Mouse (Mus musculus) hindbrain, embryonic 14.5 days (tissue): Measurements from ENCODE around the gene 4931428F04Rik. TPM values are rescaled to one million over a fixed set of nuclear protein-coding genes. Genes with fewer than 3 reads are reported as not detected.
A peak's percentile ranks its signal among the peaks of the same experiment; 100 is the strongest.

Source experiments
- ATAC-seq: fragments of 200-750 bp; cut with Nextera tagmentation; 2 replicates; pipeline ENCODE4 v1.8.0; 2017; ENCODE audit warnings: moderate number of reproducible peaks, mild to moderate bottlenecking, moderate TSS enrichment, moderate library complexity; ENCODE audit not compliant: low FRiP score
- DNase-seq: peaks from one replicate; pipeline ENCODE4 v3.0.0-alpha.2; 2015; ENCODE audit warnings: low spot score
- H3K27ac ChIP-seq: fragments of 300-500 bp; sonication (generic); 2 replicates; pipeline ENCODE4 v1.5.1; 2014; ENCODE audit warnings: mild to moderate bottlenecking, moderate library complexity
- H3K27me3 ChIP-seq: fragments of 300-500 bp; sonication (generic); 2 replicates; pipeline ENCODE4 v1.6.1; 2014; ENCODE audit warnings: mild to moderate bottlenecking, low read length, mixed read lengths; ENCODE audit not compliant: control insufficient read depth, insufficient read depth
- H3K36me3 ChIP-seq: fragments of 300-500 bp; sonication (generic); replicated peaks from 2 replicates; pipeline ENCODE4 v1.6.1; 2014; ENCODE audit not compliant: control insufficient read depth, insufficient read depth
- H3K4me1 ChIP-seq: fragments of 300-500 bp; sonication (generic); replicated peaks from 2 replicates; pipeline ENCODE4 v1.6.1; 2014; ENCODE audit warnings: antibody characterized with exemption, low read length, mixed read lengths; ENCODE audit not compliant: control insufficient read depth, insufficient read depth
- H3K4me2 ChIP-seq: fragments of 300-500 bp; sonication (generic); replicated peaks from 2 replicates; pipeline ENCODE4 v1.6.1; 2014; ENCODE audit warnings: mild to moderate bottlenecking, moderate library complexity
- H3K4me3 ChIP-seq: fragments of 300-500 bp; sonication (generic); replicated peaks from 2 replicates; pipeline ENCODE4 v1.5.1; 2014; ENCODE audit warnings: mild to moderate bottlenecking, low read length
- H3K9ac ChIP-seq: fragments of 300-500 bp; sonication (generic); 2 replicates; pipeline ENCODE4 v1.6.1; 2014
- H3K9me3 ChIP-seq: fragments of 300-500 bp; sonication (generic); 2 replicates; pipeline ENCODE4 v1.6.1; 2016; ENCODE audit warnings: low read length; ENCODE audit not compliant: control insufficient read depth
- WGBS: fragments of 180-500 bp; shearing (Covaris S2); extraction: QIAGEN DNeasy Blood & Tissue Kit; methylation state at CpG from one replicate; pipeline ENCODE4 v1.1.7; 2014; 5-methylcytosine and 5-hydroxymethylcytosine counted together
- polyA plus RNA-seq: library from polyadenylated mRNA; unstranded; fragments of >200 nt; fragmentation: Nextera tagmentation; extraction: Ambion mirVana; gene quantifications from 2 replicates; pipeline ENCODE4 v1.2.1, GENCODE M21; 2014

Gene 4931428F04Rik
- polyA plus RNA-seq, 1 experiment from 2014 or later, result 101 TPM

GRCm38 (mm10) chr8:105269075-105269458 is 20.6 kb downstream of the 4931428F04Rik start:
- ATAC-seq (peak; percentile 26), DNase-seq (no peak)
- Histone ChIP-seq H3K4me2 (peak overlapping the region; percentile 58), H3K4me1 (peaks cover 25% of the 10 kb centered on the region), H3K4me3 (peak overlapping the region; percentile 41), H3K36me3 (no peaks in the 10 kb centered on the region), H3K27ac (no peak overlapping the region), H3K27me3 (peaks cover 91% of the 10 kb centered on the region), H3K9ac (peak overlapping the region; percentile 49), H3K9me3 (no peaks in the 10 kb centered on the region)
- WGBS, result 1% methylated on average over 10 of the region's 10 CpGs

DNA sequence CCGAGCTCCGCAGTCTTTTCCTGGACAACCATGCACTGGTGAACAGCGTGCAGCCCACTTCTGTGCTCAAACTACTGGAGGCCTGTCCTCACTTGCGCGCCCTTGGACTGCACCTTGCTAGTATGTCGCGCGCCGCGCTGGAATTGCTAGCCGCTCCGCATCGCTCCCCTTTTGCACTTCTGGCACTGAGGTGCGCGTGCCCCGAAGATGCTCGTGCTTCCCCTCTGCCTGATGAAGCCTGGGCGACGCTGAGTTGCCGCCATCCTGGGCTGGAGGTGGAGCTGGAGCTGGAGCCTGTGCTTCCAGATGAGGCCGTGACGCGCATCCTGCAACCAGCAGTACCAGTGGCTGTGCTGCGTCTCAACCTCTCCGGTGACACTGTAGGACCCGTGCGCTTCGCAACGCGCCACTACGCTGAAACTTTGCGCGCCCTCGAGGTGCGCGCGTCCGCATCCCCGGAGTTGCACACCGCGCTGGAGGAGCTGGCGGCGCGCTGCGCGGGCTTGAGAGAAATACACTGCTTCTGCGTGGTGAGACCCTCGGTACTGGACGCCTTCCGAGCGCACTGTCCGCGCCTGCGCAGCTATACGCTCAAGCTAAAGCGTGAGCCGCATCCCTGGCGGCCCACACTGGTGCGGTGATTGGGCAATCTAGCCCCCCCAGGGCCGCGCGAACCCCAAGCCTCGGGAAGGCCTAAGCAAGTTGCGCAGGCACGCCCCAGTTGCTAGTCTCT is 21.2 kb downstream of the 4931428F04Rik start:
- H3K4me3 ChIP-seq, result peak overlapping the region; percentile 41
- DNase-seq (peak; percentile 93), ATAC-seq (peak; percentile 91)
- no peak overlapping the region for H3K27ac ChIP-seq
- no peaks in the 10 kb centered on the region for H3K36me3 ChIP-seq
- peaks cover 25% of the 10 kb centered on the region for H3K4me1 ChIP-seq
- H3K4me2 ChIP-seq, result peak overlapping the region; percentile 58
- peaks cover 91% of the 10 kb centered on the region for H3K27me3 ChIP-seq
- H3K9me3 ChIP-seq, result no peaks in the 10 kb centered on the region
- H3K9ac ChIP-seq, result peak overlapping the region; percentile 49
- WGBS, result 0% methylated on average over 65 of the region's 65 CpGs

- Histone ChIP-seq H3K27ac (no peak overlapping the region), H3K36me3 (no peaks in the 10 kb centered on the region), H3K27me3 (peaks cover 88% of the 10 kb centered on the region), H3K9ac (no peak overlapping the region), H3K4me3 (no peak overlapping the region), H3K9me3 (no peaks in the 10 kb centered on the region), H3K4me2 (no peak overlapping the region), H3K4me1 (peaks cover 25% of the 10 kb centered on the region)
- ATAC-seq (no peak), DNase-seq (no peak)
- 11% methylated on average over 13 of the region's 13 CpGs for WGBS
Measured at GRCm38 (mm10) chr8:105266775-105267174, 22.9 kb downstream of the 4931428F04Rik start.

DNA sequence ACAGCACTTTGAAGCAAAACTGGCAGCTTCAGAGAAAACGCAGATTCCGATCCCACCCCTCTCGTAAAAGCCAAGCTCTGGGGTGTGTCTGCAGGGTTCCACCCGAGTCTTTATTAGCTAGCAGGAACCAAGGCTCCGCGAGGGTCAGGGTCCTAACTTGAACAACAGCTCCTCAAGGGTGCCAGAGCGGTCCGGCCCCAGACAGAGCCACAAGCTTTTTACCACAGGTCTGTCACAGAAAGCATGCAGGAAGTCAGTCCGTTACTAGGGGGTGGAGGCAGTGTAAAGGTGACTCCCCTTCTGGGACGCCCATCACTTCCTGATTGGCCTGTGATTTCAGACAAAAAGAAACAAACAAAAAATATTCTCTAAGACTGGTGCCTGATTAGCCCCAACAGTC is 24.5 kb downstream of the 4931428F04Rik start:
- peaks cover 19% of the 10 kb centered on the region for H3K4me1 ChIP-seq
- ATAC-seq (no peak), DNase-seq (no peak)
- H3K4me3 ChIP-seq, result peak overlapping the region; percentile 42
- no peak overlapping the region for H3K27ac ChIP-seq
- H3K27me3 ChIP-seq, result peaks cover 88% of the 10 kb centered on the region
- peak overlapping the region; percentile 76 for H3K4me2 ChIP-seq
- H3K36me3 ChIP-seq, result no peaks in the 10 kb centered on the region
- H3K9ac ChIP-seq, result no peak overlapping the region
- 14% methylated on average over 10 of the region's 10 CpGs for WGBS
- no peaks in the 10 kb centered on the region for H3K9me3 ChIP-seq

GRCm38 (mm10) chr8:105264024-105264982 is 25.4 kb downstream of the 4931428F04Rik start, which contains the start of the genes Tradd and Fbxl8:
Tradd (minus strand) TSS chr8:105264609.
Fbxl8 (plus strand) TSS chr8:105264648.
- H3K36me3 ChIP-seq, result no peaks in the 10 kb centered on the region
- no peak within 1 kb of the TSS for H3K27ac ChIP-seq
- H3K9ac ChIP-seq, result peak within 1 kb of the TSS; percentile 58
- no peak for DNase-seq
- H3K27me3 ChIP-seq, result peaks cover 87% of the 10 kb centered on the region
- peak within 1 kb of the TSS; percentile 76 for H3K4me2 ChIP-seq
- peak within 1 kb of the TSS; percentile 42 for H3K4me3 ChIP-seq
- no peak for ATAC-seq
- H3K9me3 ChIP-seq, result no peaks in the 10 kb centered on the region
- peaks cover 13% of the 10 kb centered on the region for H3K4me1 ChIP-seq
- WGBS, result 2% methylated on average over 53 of the region's 54 CpGs

- 40% methylated on average over 16 of the region's 16 CpGs for WGBS
- H3K36me3 ChIP-seq, result no peaks in the 10 kb centered on the region
- H3K4me1 ChIP-seq, result peaks cover 18% of the 10 kb centered on the region; the same call in 1 of the 2 replicates
- H3K4me2 ChIP-seq, result peak overlapping the region; percentile 76; the same call in 1 of the 2 replicates
- no peak overlapping the region for H3K27ac ChIP-seq
- no peak for ATAC-seq
- no peak for DNase-seq
- H3K9ac ChIP-seq, result 0 out of 2 replicates have a peak overlapping the region, but pooled peaks have one; percentile 58
- 0 out of 2 replicates have a peak overlapping the region, but pooled peaks have one; percentile 42 for H3K4me3 ChIP-seq
- no peaks in the 10 kb centered on the region for H3K9me3 ChIP-seq
- H3K27me3 ChIP-seq, result peaks cover 92% of the 10 kb centered on the region
Measured at GRCm38 (mm10) chr8:105263244-105263912, 26.3 kb downstream of the 4931428F04Rik start.

DNA sequence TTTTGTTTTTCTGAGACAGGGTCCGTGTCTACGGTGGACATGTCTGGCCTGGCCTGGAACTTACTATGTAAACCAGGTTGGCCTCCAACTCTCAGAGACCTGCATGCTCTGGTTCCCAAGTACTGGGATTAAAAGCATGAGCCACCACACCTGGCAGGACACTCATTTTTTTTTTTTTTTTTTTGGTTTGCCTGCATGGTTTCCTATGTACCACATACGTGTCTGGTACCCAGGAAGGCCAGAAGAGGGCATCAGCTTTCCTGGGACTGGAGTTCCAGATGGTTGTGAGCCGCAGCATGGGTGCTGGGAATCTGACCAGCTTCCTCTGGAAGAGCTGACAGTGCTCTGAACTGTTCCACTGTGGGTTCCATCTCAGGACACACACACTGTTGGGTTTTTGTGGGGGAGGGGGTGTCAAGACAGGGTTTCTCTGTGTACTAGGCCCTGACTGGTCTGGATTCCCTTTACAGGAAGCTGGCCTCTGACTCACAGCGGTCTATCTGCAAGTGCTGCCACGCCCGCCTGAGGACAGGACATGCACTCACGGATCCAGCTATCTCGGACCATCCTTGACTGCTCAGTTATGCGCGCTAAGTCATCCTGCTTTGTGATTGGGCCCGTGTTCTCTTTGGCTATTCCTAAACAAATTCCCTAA is 28.2 kb downstream of the 4931428F04Rik start:
- Histone ChIP-seq H3K4me3 (no peak overlapping the region), H3K27ac (no peak overlapping the region), H3K4me2 (no peak overlapping the region), H3K36me3 (no peaks in the 10 kb centered on the region), H3K27me3 (peaks cover 90% of the 10 kb centered on the region), H3K4me1 (peaks cover 11% of the 10 kb centered on the region; the same call in 1 of the 2 replicates), H3K9me3 (no peaks in the 10 kb centered on the region), H3K9ac (no peak overlapping the region)
- DNase-seq (no peak), ATAC-seq (no peak)
- 85% methylated on average over 12 of the region's 12 CpGs for WGBS

DNA sequence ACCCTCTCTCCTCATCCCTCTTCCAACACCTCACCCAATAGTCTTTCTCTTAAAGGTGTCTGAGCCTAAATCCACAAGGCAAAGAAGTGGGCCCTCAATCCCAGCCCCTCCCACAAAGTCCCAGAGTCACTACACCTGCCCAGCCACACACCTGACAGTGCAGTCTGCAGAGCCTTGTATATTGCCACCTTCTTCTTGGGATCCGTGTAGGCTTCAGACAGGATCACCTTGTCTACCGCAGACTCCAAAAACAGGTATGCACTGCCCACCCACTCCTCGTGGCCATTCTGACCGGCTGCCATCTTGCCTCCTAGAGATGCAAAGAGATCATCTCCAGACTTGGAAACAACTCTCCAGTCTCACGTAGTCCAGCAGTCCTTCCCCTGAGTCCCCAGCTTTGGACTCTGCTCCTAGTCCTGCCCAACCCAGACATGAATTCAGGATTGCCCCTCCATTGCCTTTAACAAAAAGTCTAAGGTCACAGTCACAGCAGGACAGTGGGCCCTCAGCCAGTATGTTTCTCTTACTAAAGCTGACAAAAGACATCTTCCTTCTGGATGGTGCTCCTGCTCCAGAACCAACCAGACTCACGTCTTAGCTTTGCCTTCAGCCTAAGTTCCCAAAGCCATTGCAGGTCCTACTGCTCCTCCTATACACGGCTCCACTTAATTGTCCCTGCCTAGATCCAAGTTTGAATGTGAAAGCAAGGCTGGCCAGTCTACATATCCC is 29.1 kb downstream of the 4931428F04Rik start:
- no peak for ATAC-seq
- Histone ChIP-seq H3K27me3 (peaks cover 90% of the 10 kb centered on the region), H3K9ac (no peak overlapping the region), H3K4me2 (no peak overlapping the region), H3K36me3 (no peaks in the 10 kb centered on the region), H3K4me3 (no peak overlapping the region), H3K9me3 (no peaks in the 10 kb centered on the region), H3K4me1 (peaks cover 11% of the 10 kb centered on the region; the same call in 1 of the 2 replicates), H3K27ac (no peak overlapping the region)
- DNase-seq, result no peak
- WGBS, result 52% methylated on average over 7 of the region's 7 CpGs
